Mouse (Mus musculus) layer of hippocampus, postnatal 36 days (tissue): ENCODE results near the gene Akr1c19. TPM values are rescaled to one million over a fixed set of nuclear protein-coding genes. Genes with fewer than 3 reads are reported as not detected.
"Not testable (repeated sequence)": the region's sequence is repeated elsewhere in the genome, so short reads cannot be mapped to it uniquely, and the experiment has no call there.

Experiments
- DNase-seq, 2 experiments: peaks; one replicate each; pipeline ENCODE4 v3.0.0; 2022
- total RNA-seq, 2 experiments: library from RNA; stranded (reverse); gene quantifications; 2 replicates each; pipeline ENCODE4 v1.2.3; 2021

Gene Akr1c19
- not detected for total RNA-seq

- DNase-seq, result no peak
Observed at GRCm38 (mm10) chr13:4228441-4228840, at the start of gene Akr1c19. Akr1c19 (plus strand) TSS chr13:4228700.

DNA sequence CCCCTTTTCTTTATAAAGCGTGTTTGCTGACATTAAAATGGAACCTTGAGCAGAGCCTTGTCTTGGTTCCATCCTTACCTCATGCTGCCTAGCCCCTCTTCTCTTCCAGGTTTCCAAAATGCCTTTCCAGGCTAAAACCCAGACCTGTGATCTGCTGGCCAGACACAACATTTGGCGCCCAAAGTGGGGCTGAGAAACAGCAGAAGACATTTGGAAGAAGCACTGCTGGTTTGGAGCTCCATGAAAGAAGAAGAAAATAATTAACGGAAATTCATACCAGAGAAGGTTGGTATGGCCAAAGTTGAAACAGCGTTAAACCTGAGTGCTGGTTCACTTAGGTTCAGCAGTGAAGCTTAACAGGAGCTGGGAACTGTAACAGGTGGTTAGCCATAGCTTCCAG lies 47.2 kb upstream of the Akr1c19 start:
- DNase-seq, result not testable (repeated sequence)

- no peak for DNase-seq
Observed at GRCm38 (mm10) chr13:4183116-4183515, 45.4 kb upstream of the Akr1c19 start.

DNA sequence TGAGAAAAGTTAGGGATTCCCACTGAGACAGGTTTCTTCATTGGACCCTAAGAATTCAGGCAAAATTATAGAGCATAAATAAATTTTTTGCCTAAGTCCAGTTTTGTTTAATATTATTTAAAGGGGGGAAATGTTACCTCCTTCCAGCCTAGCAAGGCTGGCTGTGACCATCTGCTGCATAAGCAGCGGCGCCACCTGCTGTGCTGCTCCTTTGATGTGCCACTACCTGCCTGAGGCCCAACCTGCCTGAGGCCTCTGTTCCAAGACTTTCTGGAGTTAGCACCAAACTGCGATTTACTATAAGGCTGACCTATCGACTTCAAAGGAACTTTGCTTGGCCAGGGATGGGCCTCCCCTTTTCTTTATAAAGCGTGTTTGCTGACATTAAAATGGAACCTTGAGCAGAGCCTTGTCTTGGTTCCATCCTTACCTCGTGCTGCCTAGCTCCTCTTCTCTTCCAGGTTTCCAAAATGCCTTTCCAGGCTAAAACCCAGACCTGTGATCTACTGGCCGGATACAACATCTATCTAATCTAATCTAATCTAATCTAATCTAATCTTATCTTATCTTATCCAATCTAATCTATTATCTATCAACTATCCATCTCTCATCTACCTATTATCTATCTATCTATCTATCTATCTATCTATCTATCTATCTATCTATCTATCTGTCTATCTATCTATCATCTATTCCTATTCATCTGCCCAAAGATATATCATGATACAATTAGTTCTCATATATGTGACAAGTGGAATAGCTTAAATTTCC lies 41.7 kb upstream of the Akr1c19 start:
- DNase-seq, result not testable (repeated sequence)

- no peak for DNase-seq
Observed at GRCm38 (mm10) chr13:4188174-4188573, 40.3 kb upstream of the Akr1c19 start.

DNA sequence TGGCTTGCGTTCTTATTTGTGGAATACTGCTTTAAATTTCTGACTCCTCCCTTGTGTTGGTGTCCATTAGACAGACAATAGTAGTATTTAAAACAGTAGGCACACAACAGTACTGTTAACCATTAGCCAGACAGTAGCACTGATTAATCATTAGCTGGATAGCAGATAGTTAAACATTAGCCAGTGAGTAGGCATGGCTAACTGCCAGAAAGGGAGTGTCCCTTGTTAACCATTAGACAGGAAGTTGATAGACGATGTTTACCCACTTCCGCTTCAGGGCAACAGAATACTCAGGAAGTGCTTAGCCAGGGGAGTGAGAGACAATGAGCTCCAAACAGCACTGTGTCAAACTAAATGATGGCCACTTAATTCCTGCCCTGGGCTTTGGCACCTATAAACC lies 37.6 kb upstream of the Akr1c19 start, which contains the start of gene Akr1c13:
Gene Akr1c13, plus strand, starts transcription at position 247 of the 400 bp plus-strand sequence.
- DNase-seq, result no peak

- no peak for DNase-seq
Observed at GRCm38 (mm10) chr13:4192511-4192910, 36.0 kb upstream of the Akr1c19 start.

- no peak for DNase-seq
Observed at GRCm38 (mm10) chr13:4206147-4206903, 22.2 kb upstream of the Akr1c19 start.

DNA sequence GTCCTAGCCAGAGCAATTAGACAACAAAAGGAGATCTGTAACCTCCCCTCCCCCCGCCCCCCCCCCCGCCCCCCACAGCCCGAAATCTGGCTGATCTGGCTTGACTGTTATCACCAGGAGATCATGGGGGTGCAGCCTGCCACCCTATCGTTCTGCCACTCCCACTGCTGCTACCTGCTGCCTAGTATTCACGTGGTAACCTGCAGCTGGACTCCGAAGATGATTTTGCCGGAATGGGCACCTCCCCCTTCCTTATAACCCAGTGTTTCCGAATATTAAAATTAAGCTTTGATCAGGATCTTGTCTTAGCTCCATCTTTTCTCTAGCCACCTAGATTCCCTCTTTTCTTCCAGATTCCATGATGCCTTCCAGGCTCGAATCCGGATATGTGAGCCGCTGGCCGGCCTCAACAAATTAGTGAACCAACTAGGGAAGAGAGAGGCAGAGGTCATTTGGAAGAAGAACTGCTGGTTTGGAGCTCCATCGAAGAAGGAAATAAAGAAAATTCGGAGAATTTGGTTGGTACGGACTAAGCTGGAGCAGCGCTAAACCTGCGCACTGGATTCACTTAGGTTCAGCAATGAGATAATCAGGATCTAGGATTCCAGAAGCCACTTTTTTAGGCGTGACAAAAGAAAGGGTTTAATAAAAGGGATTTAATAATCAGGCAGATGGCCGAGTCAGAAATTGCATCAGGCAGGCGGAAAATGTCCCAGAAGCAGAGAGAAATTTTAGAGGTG lies 16.8 kb upstream of the Akr1c19 start:
- DNase-seq, result no peak

DNA sequence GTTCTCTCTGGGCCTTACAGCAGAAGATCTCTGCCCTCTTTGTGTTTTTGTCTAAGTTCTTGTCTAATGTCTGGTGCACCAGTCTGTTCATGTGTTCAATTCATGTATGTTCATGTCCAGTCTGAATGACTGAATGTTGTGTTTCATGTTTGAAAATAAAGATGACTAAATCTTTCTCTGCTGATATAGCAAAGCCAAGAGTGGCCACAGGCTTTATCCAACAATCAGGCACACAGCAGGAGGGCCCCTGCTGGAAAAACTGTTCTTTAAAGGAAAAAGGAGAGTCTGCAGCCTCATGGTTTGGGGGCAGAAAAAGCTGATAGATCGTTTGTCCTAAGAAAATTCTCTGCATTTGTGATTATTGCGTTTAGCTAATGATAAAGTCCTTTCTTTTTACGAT lies 16.2 kb upstream of the Akr1c19 start:
- DNase-seq, result no peak

DNA sequence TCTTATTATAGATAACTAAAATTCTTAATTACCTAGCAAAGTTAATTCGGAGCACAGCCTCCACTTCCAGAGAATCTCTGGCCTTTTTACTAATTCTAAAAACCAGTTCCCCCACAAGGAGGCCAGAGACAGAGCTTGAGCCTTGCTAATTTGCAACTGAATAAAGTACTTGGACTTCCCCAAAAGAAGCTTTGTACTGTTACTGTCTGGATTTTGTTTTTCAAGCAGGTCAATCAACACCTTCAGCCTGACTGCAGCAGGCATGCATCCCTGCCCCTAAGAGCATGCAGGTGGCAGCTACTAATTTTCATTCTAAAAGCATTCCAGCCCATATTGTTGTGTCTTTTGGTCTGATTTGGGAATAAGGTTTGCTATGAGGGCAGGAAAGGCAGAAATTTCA lies 13.0 kb upstream of the Akr1c19 start:
- DNase-seq, result not testable (repeated sequence)

DNA sequence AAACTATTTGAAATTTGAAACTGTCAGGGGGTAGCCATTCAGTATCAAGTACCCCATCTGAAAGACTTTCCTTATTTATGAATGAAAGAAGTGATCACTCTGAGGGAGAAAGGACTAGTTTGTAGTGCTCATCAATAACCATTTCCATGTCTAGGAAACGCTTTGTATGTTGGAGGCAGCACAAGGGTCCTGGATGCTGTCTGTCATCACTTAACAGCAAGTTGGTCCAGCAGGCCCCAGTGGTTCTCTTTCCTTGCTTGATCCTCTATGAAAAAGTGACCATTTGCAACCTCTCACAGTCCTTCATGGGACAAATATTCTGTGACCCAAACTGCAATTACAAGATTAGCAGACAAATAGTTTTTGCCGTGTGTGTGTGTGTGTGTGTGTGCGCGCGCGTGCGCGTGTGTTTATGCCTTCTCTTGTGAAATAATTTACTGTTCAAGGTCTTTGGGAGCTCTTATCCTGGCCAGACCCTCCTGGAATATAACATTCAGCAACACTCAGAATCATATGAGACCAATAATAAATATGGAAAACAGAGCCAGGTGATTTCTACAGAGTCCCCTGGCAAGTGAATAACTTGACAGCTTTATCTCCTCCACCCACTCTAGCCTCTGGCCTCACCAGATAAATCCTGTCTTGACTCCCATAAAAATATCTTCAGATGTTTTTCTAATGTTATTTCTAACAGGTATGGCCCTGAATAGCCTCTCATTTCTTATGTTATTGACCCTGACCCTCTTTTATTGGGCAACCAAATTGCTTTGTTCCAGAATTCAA lies 2.5 kb downstream of the Akr1c19 start:
- no peak for DNase-seq

GRCm38 (mm10) chr13:4233135-4233534 lies 4.6 kb downstream of the Akr1c19 start:
- DNase-seq, result no peak

DNA sequence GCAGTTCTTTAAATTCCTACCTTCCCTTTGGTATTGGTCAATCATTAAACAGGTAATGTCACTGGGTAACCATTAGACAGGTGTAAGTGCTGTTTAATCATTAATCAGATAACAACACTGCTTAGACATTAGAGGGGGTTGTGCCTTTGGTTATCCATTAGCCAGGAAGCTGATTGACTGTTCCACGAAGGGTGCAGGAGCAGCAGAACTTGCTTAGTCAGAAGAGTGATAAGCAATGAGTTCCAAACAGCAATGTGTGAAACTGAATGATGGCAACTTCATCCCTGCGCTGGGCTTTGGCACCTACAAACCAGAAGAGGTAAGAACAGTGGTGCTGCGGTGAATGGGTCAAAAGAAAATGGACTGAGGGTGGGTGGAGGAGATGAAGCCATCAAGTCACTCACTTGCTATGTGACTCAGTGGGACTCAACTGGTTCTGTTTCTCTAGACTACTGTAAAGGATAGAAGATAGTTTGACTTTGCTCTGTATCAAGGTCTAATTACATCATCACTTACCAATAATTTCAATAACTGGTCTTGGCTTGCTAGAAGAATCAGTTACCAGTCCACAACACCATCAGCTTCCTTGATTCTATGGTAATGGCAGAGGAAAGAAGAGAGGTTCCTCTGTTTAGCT lies 5.2 kb downstream of the Akr1c19 start:
- no peak for DNase-seq

- DNase-seq, result peak in 1 of 2 experiments; percentile 1
Observed at GRCm38 (mm10) chr13:4244861-4245559, 16.5 kb downstream of the Akr1c19 start.

DNA sequence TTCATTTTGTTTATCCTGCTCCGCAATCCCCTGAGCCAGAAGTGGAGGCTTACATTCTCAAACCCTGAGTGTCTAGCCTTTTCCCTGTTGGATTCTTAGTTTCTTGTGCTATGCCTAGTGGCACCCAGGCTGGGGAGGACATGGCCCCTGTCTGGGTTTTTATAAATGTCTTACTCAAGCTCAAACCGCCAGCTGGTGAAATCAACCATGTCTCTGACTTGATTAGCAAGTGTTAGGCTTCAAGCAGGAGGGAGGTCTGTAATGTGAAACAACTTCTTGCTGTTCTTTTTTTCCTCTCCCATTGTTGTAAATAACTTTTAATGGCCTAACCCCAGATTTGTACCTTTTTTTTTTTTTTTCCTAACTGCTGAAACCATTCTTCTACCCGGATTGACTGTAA lies 20.8 kb downstream of the Akr1c19 start:
- DNase-seq, result no peak

DNA sequence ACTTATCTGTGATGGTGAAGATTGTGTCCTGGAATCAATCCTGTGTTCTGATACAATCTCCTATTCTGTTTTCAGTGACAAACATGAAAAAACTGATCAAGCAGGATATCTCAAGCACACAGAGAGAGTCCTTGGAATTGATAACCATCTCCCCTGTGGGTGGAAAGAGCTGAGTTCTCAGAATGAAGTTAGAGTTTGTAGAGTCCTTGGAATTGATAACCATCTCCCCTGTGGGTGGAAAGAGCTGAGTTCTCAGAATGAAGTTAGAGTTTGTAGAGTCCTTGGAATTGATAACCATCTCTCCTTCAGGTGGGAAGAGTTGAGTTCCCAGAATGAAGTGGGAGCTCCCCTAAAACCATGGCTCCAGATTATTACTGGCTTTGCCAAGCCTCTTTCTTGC lies 28.4 kb downstream of the Akr1c19 start:
- DNase-seq, result not testable (repeated sequence)

- no peak for DNase-seq
Observed at GRCm38 (mm10) chr13:4257349-4257748, 28.8 kb downstream of the Akr1c19 start.

DNA sequence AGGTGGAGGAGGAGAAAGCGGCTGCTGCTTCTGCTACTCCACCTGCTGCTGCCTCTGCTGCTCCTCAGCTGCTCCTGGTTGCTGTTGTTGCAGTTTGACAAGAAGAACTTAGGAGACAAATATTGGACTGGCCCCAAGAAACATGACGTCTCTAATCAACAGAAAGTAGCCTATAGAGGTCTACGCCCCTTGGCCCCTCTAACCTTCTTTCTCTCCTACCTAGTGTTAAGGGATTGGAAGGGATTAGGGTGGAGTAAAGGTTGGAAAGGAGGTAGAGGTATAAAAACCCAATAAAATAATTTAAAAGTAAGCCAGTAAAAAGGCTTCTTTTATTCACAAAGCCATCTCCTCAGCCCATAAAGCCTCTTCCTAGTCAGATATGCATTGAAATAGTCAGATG lies 36.1 kb downstream of the Akr1c19 start:
- DNase-seq, result no peak

DNA sequence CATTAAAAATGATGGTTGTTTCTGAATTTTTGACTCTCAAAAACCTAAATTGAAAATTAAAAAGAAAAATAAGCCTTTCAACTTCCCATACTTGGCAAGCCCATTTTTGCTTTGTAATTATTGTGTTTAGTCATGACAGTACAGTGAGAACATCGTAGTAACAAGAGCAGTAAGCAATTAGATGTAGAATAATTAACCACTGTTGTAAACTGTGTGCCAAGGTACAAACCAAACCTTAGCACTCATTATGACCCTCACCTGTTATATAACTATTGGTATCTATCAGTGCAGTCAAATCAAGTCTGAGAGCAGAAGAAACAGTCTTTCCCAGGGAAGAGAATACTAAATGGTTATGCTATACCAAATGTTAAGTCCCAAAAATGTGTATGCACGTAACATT lies 36.5 kb downstream of the Akr1c19 start:
- no peak for DNase-seq

DNA sequence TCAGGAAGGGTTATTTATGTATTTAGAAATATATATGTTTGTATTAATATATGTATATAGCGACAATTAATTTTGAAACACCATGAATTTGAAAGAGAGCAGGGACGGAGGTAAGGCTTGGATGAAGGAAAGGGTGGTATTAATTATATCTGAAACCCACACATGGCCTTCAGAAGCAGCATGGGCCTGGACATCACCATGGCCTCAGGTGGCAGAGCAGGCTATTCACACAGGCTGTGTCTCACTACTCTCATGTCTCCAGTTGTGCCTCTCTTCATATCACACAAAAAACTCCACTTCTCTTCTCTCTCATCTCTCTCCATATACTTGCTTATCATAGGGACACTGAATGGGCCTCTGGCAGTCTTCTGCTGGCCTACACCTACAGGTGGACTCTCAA lies 37.0 kb downstream of the Akr1c19 start:
- not testable (repeated sequence) for DNase-seq
